Comparison of ENCODE assay signal across 30 mouse cellular contexts in the genomic region with DNA sequence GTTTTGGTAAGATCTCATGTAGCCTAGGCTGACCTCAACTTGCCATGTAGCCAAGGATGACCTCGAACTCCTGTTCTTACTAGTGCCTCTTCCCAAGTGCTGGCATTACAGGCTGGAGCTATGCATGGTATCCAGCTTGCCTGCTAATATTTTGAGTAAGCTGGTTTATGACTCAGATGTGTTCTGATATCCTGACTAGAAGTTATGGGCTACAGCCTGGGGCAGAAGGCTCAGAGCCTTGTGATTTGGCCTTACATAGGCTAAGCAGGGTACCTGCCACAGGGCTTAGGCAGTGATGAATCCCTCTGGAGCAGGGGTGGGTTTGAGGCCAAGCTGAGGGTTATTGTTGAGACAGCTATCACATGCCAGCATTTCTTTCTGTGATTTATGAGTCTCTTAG.
"Had no signal": no experiment of that assay in that cellular context is flagged by ENCODE, and none has a peak within 500 bp of the region (broad histone marks: within the 10 kb centered on the region; RNA-seq: fewer than 3 reads in every experiment).

No protein-coding gene starts in this region.

- H3K27ac ChIP-seq: limb, embryonic 10.5 days; limb, embryonic 12.5 days; limb, embryonic 13.5 days; limb, embryonic 15.5 days; liver, embryonic 12.5 days; liver, embryonic 13.5 days; liver, embryonic 14.5 days; liver, embryonic 15.5 days; lung, embryonic 15.5 days; macrophage; midbrain, embryonic 12.5 days; midbrain, embryonic 13.5 days; midbrain, embryonic 15.5 days; neural tube, embryonic 12.5 days had no signal

- H3K4me2 ChIP-seq: limb, embryonic 12.5 days; limb, embryonic 13.5 days; limb, embryonic 15.5 days; liver, embryonic 11.5 days; liver, embryonic 12.5 days; liver, embryonic 13.5 days; liver, embryonic 15.5 days; lung, embryonic 14.5 days; lung, embryonic 15.5 days; midbrain, embryonic 12.5 days; midbrain, embryonic 13.5 days; midbrain, embryonic 15.5 days; neural tube, embryonic 12.5 days had no signal

- H3K9ac ChIP-seq: limb, embryonic 12.5 days; limb, embryonic 13.5 days; limb, embryonic 15.5 days; liver, embryonic 12.5 days; liver, embryonic 13.5 days; liver, embryonic 14.5 days; liver, embryonic 15.5 days; liver, postnatal 0 days; lung, embryonic 14.5 days; lung, embryonic 15.5 days; midbrain, embryonic 12.5 days; midbrain, embryonic 13.5 days; midbrain, embryonic 15.5 days; neural tube, embryonic 12.5 days had no signal

- DNase-seq: left cerebral cortex, postnatal 4 days; liver; liver, embryonic 13.5 days; liver, postnatal 0 days; lung, adult 18-20 months; lung, adult 2 months; lung, embryonic 14.5 days; lung, postnatal 10 days; lung, postnatal 14 days; lung, postnatal 36 days; lung, postnatal 4 days; midbrain, embryonic 14.5 days had no signal

- H3K36me3 ChIP-seq: limb, embryonic 10.5 days; limb, embryonic 12.5 days; limb, embryonic 13.5 days; limb, embryonic 15.5 days; liver, embryonic 12.5 days; liver, embryonic 13.5 days; liver, embryonic 15.5 days; lung, embryonic 15.5 days; midbrain, embryonic 15.5 days had no signal

- H3K9me3 ChIP-seq: limb, embryonic 10.5 days; limb, embryonic 12.5 days; limb, embryonic 13.5 days; limb, embryonic 15.5 days; liver, embryonic 12.5 days; liver, embryonic 13.5 days; liver, embryonic 15.5 days; lung, embryonic 15.5 days; midbrain, embryonic 12.5 days; midbrain, embryonic 13.5 days; midbrain, embryonic 15.5 days; neural tube, embryonic 12.5 days had no signal

- H3K27me3 ChIP-seq: limb, embryonic 12.5 days; limb, embryonic 13.5 days; limb, embryonic 15.5 days; liver, embryonic 12.5 days; liver, embryonic 15.5 days; lung, embryonic 15.5 days; midbrain, embryonic 12.5 days; midbrain, embryonic 13.5 days; midbrain, embryonic 15.5 days; neural tube, embryonic 12.5 days had no signal

- H3K4me3 ChIP-seq: limb, embryonic 10.5 days; limb, embryonic 12.5 days; limb, embryonic 13.5 days; limb, embryonic 15.5 days; liver, embryonic 12.5 days; liver, embryonic 13.5 days; liver, embryonic 15.5 days; lung, embryonic 15.5 days; megakaryocyte, embryonic 14.5 days; midbrain, embryonic 12.5 days; midbrain, embryonic 13.5 days; midbrain, embryonic 15.5 days; myocyte; neural tube, embryonic 12.5 days had no signal

- ATAC-seq: liver, embryonic 12.5 days; liver, postnatal 0 days; lung, postnatal 0 days; midbrain, embryonic 13.5 days; midbrain, embryonic 15.5 days; midbrain, embryonic 16.5 days had no signal

- H3K4me1 ChIP-seq: limb, embryonic 10.5 days; midbrain, embryonic 12.5 days; midbrain, embryonic 13.5 days; neural tube, embryonic 12.5 days had no signal
